Comparison of ENCODE assay signal across 8 mouse cellular contexts in the genomic region with DNA sequence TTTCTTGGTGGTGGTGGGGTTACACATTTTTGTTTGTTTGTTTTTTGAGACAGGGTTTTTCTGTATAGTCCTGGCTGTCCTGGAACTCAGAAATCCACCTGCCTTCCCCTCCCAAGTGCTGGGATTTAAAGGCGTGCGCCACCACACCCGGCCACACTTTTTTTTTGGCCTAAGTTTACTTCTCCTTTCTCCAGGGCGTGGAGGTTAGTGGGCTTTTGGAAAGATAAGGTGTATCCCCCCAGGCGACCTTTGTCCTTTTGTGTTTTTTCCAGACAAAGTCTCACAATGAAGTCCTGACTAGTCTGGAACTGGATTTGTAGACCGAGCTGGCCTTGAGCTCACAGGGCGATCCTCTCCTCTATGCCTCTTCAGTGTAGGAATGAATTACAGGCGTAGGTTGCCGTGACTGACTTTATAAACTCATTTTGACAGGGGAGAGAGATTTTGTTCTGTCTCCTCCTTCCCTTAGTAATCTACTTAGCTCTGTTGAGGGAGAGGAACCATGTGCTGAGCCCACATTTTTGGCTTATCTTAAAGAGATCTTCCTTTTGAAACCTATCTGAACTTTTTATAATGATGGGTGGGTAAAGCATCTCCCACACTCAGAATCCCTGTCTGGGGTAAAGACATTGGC. TPM values are rescaled to one million over a fixed set of nuclear protein-coding genes. Genes with fewer than 3 reads are reported as not detected.
DNase-seq lines count a peak whose midpoint lies in the region; ATAC-seq and TF ChIP-seq lines count a peak whose summit lies in the region.

No protein-coding gene starts in this region.

- H3K9me3 ChIP-seq in heart, embryonic 12.5 days (replicated peaks) = no peaks in the 10 kb centered on the region
- no peaks in the 10 kb centered on the region for H3K9me3 ChIP-seq in limb, embryonic 14.5 days (ENCODE audit: control insufficient read depth, low read length)

- H3K4me3 ChIP-seq in heart, embryonic 12.5 days = peak overlapping the region; percentile 73
- H3K4me3 ChIP-seq in testis, adult 2 months (ENCODE audit: control insufficient read depth, low read depth, low read length) = peak overlapping the region; percentile 91
- no peak overlapping the region for H3K4me3 ChIP-seq in limb, embryonic 14.5 days (replicated peaks; ENCODE audit: low read length)

- peaks cover 56% of the 10 kb centered on the region for H3K4me1 ChIP-seq in heart, embryonic 12.5 days (replicated peaks)
- peaks cover 17% of the 10 kb centered on the region for H3K4me1 ChIP-seq in testis, adult 2 months (ENCODE audit: control insufficient read depth, insufficient read depth, low read length)
- peaks cover 32% of the 10 kb centered on the region for H3K4me1 ChIP-seq in limb, embryonic 14.5 days (ENCODE audit: control insufficient read depth, insufficient read depth, low read length)

- peak overlapping the region; percentile 97 for H3K4me2 ChIP-seq in heart, embryonic 12.5 days
- H3K4me2 ChIP-seq in limb, embryonic 14.5 days (replicated peaks; ENCODE audit: low read depth, low read length, severe bottlenecking) = peak overlapping the region; percentile 92

- H3K9ac ChIP-seq in heart, embryonic 12.5 days = no peak overlapping the region
- no peak overlapping the region for H3K9ac ChIP-seq in limb, embryonic 14.5 days (ENCODE audit: low read depth, low read length, severe bottlenecking)

- intact Hi-C loops in heart, postnatal 36 days (cut with DNase I) = no loop called here

- 28% methylated on average over 9 of the region's 9 CpGs for WGBS in heart, embryonic 12.5 days
- WGBS in limb, embryonic 14.5 days = 31% methylated on average over 9 of the region's 9 CpGs

- H3K27ac ChIP-seq in heart, embryonic 12.5 days (ENCODE audit: poor library complexity, severe bottlenecking) = peak overlapping the region; percentile 98
- H3K27ac ChIP-seq in testis, adult 2 months (ENCODE audit: control insufficient read depth, insufficient read depth, low read depth, low read length) = peak overlapping the region; percentile 96
- H3K27ac ChIP-seq in limb, embryonic 14.5 days (replicated peaks; ENCODE audit: low read depth, low read length) = no peak overlapping the region

- TF ChIP-seq POLR2A in testis, adult 2 months (IDR thresholded peaks at IDR 0.05; ENCODE audit: control insufficient read depth, low read depth, low read length) = no peak
- TF ChIP-seq POLR2A in limb, embryonic 14.5 days (IDR thresholded peaks at IDR 0.05; ENCODE audit: borderline replicate concordance, extremely low read depth, insufficient read depth, insufficient read length) = no peak

- TF ChIP-seq CTCF in testis, adult 2 months (IDR thresholded peaks at IDR 0.05; ENCODE audit: control insufficient read depth, insufficient read depth, insufficient replicate concordance, low read depth, low read length) = no peak

- no peaks in the 10 kb centered on the region for H3K27me3 ChIP-seq in heart, embryonic 12.5 days (replicated peaks)
- H3K27me3 ChIP-seq in testis, adult 2 months (ENCODE audit: control insufficient read depth, insufficient read depth, low read length) = no peaks in the 10 kb centered on the region
- H3K27me3 ChIP-seq in limb, embryonic 14.5 days (ENCODE audit: control insufficient read depth, insufficient read depth, low read length) = no peaks in the 10 kb centered on the region

- no peak for DNase-seq in heart, postnatal 36 days
- no peak for DNase-seq in testis, postnatal 14 days (ENCODE audit: low spot score)
- DNase-seq in limb, embryonic 14.5 days (ENCODE audit: low spot score) = no peak
- no peak for DNase-seq in right cerebral cortex, postnatal 25 days
- no peak for DNase-seq in urinary bladder, postnatal 4 days (ENCODE audit: low spot score in 2 of 2)
- no peak for DNase-seq in left cerebral cortex, adult 9 months (ENCODE audit: low spot score in 2 of 2)

- H3K36me3 ChIP-seq in heart, embryonic 12.5 days = no peaks in the 10 kb centered on the region
- H3K36me3 ChIP-seq in testis, adult 2 months (ENCODE audit: control insufficient read depth, insufficient read depth, low read length) = no peaks in the 10 kb centered on the region; the same call in 1 of the 2 replicates
- H3K36me3 ChIP-seq in limb, embryonic 14.5 days (ENCODE audit: control insufficient read depth, insufficient read depth, low read length) = peaks cover 8% of the 10 kb centered on the region; the same call in 1 of the 2 replicates

- no peak for ATAC-seq in heart, embryonic 12.5 days (ENCODE audit: insufficient number of reproducible peaks, low FRiP score)
- no peak for ATAC-seq in limb, embryonic 14.5 days (ENCODE audit: low FRiP score, low read depth)

RNA-seq across cellular contexts. Expression of a gene that starts 3.7 kb away (rescaled TPM):
- polyA plus RNA-seq in heart, embryonic 12.5 days (2016; fragmentation: Nextera tagmentation; extraction: Ambion mirVana) = 11.3 and 12.2 TPM in 2 replicates
- total RNA-seq in heart, postnatal 36 days (2021) = 10 to 100 TPM; 23.8 TPM
- 90.5 and 100 TPM in 2 replicates for polyA plus RNA-seq in testis, adult 2 months (2012; rRNA removed)
- polyA plus RNA-seq in limb, embryonic 14.5 days (2012; rRNA removed) = 28.3 and 31.1 TPM in 2 replicates
- 17.5 and 18.2 TPM in 2 replicates for polyA plus RNA-seq in limb, embryonic 14.5 days (2014; fragmentation: Nextera tagmentation; extraction: Ambion mirVana)

RNA-seq across cellular contexts. Expression of a gene that starts 12.0 kb away (rescaled TPM):
- 4,835 and 4,880 TPM in 2 replicates for polyA plus RNA-seq in heart, embryonic 12.5 days (2016; fragmentation: Nextera tagmentation; extraction: Ambion mirVana)
- 1,000 to 10,000 TPM; 9,026 to 9,193 TPM for total RNA-seq in heart, postnatal 36 days (2021)
- 805 and 830 TPM in 2 replicates for polyA plus RNA-seq in testis, adult 2 months (2012; rRNA removed)
- polyA plus RNA-seq in limb, embryonic 14.5 days (2012; rRNA removed) = 1,269 and 2,071 TPM in 2 replicates
- polyA plus RNA-seq in limb, embryonic 14.5 days (2014; fragmentation: Nextera tagmentation; extraction: Ambion mirVana) = 1,908 and 2,011 TPM in 2 replicates

RNA-seq across cellular contexts. Expression of a gene that starts 36.4 kb away (rescaled TPM):
- polyA plus RNA-seq in heart, embryonic 12.5 days (2016; fragmentation: Nextera tagmentation; extraction: Ambion mirVana) = 363 and 375 TPM in 2 replicates
- total RNA-seq in heart, postnatal 36 days (2021) = 10 to 100 TPM; 80.7 to 90.5 TPM
- polyA plus RNA-seq in testis, adult 2 months (2012; rRNA removed) = 41.6 and 42.7 TPM in 2 replicates
- polyA plus RNA-seq in limb, embryonic 14.5 days (2012; rRNA removed) = 78.0 and 93.0 TPM in 2 replicates
- polyA plus RNA-seq in limb, embryonic 14.5 days (2014; fragmentation: Nextera tagmentation; extraction: Ambion mirVana) = 450 and 461 TPM in 2 replicates

RNA-seq across cellular contexts. Expression of a gene that starts 59.7 kb away (rescaled TPM):
- 573 and 577 TPM in 2 replicates for polyA plus RNA-seq in heart, embryonic 12.5 days (2016; fragmentation: Nextera tagmentation; extraction: Ambion mirVana)
- 100 to 1,000 TPM; 542 to 584 TPM for total RNA-seq in heart, postnatal 36 days (2021)
- polyA plus RNA-seq in testis, adult 2 months (2012; rRNA removed) = 229 and 234 TPM in 2 replicates
- polyA plus RNA-seq in limb, embryonic 14.5 days (2012; rRNA removed) = 362 and 554 TPM in 2 replicates
- polyA plus RNA-seq in limb, embryonic 14.5 days (2014; fragmentation: Nextera tagmentation; extraction: Ambion mirVana) = 844 and 893 TPM in 2 replicates
